Mouse (Mus musculus) G1E (cell line): Measurements from ENCODE around the gene Ryr1.

Experiments used
- CTCF ChIP-seq: IDR thresholded peaks from 2 replicates; pipeline ENCODE4 v1.5.1; 2012; ENCODE audit warnings: low read depth, low read length, inconsistent platforms, mixed read lengths
- GATA1 ChIP-seq: IDR thresholded peaks from 2 replicates; pipeline ENCODE4 v1.6.1; 2012; ENCODE audit warnings: borderline replicate concordance, low read length, inconsistent platforms, mixed read lengths
- TAL1 ChIP-seq: conservative IDR thresholded peaks from 2 replicates; pipeline ENCODE4 v1.6.1; 2012; ENCODE audit warnings: low read depth, low read length, inconsistent platforms, mixed read lengths

GRCm38 (mm10) chr7:29170066-29170754 lies 45.2 kb upstream of the Ryr1 start, which contains the start of the genes Ggn and Spred3:
- TF ChIP-seq CTCF (no peak), GATA1 (no peak), TAL1 (no peak)
